Mouse (Mus musculus) brain, embryonic 14.5 days (tissue): ENCODE results near the gene Slc12a8. TPM values are rescaled to one million over a fixed set of nuclear protein-coding genes. Genes with fewer than 3 reads are reported as not detected.

Experiments
- DNase-seq: peaks from one replicate; pipeline ENCODE4 v3.0.0-alpha.2; 2011; ENCODE audit warnings: low read depth
- CTCF ChIP-seq: fragments of 200-500 bp; IDR thresholded peaks from 2 replicates; pipeline ENCODE4 v1.5.1; 2012; ENCODE audit warnings: inconsistent platforms, mild to moderate bottlenecking, moderate library complexity, borderline replicate concordance; ENCODE audit not compliant: insufficient read depth, insufficient read length; ENCODE audit errors: extremely low read depth
- POLR2A ChIP-seq: fragments of 200-500 bp; IDR thresholded peaks from 2 replicates; pipeline ENCODE4 v1.6.1; 2012; ENCODE audit warnings: mild to moderate bottlenecking, inconsistent platforms, borderline replicate concordance; ENCODE audit not compliant: poor library complexity, insufficient read depth, insufficient read length, severe bottlenecking; ENCODE audit errors: extremely low read depth
- polyA plus RNA-seq: library from polyadenylated mRNA; depleted of rRNA; stranded (reverse); fragments of >200 nt; gene quantifications from 2 replicates; pipeline ENCODE4 v1.2.3, GENCODE M21; 2012

Gene Slc12a8
- polyA plus RNA-seq, 1 experiment: 0.75 TPM

- TF ChIP-seq POLR2A: no peak
- DNase-seq: no peak
Observed at GRCm38 (mm10) chr16:33686056-33686455, 168.9 kb downstream of the Slc12a8 start.

- TF ChIP-seq CTCF: no peak
- TF ChIP-seq POLR2A: no peak
- DNase-seq: no peak
Observed at GRCm38 (mm10) chr16:33687724-33688123, 170.6 kb downstream of the Slc12a8 start.

GRCm38 (mm10) chr16:33690975-33691747, 174.0 kb downstream of the Slc12a8 start:
- DNase-seq: peak; percentile 84
- TF ChIP-seq POLR2A: no peak
- no peak for TF ChIP-seq CTCF

GRCm38 (mm10) chr16:33693553-33693952, 176.4 kb downstream of the Slc12a8 start:
- DNase-seq: no peak
- TF ChIP-seq CTCF: no peak
- no peak for TF ChIP-seq POLR2A

- peak; percentile 86 for DNase-seq
- TF ChIP-seq CTCF (no peak), POLR2A (no peak)
Observed at GRCm38 (mm10) chr16:33696811-33697575, 179.9 kb downstream of the Slc12a8 start.

GRCm38 (mm10) chr16:33697576-33698276, 180.6 kb downstream of the Slc12a8 start:
- TF ChIP-seq CTCF (no peak), POLR2A (no peak)
- DNase-seq: no peak

- TF ChIP-seq POLR2A: no peak
- TF ChIP-seq CTCF: no peak
- DNase-seq: no peak
Observed at GRCm38 (mm10) chr16:33698277-33698790, 181.2 kb downstream of the Slc12a8 start.

- TF ChIP-seq CTCF (no peak), POLR2A (no peak)
- DNase-seq: no peak
Observed at GRCm38 (mm10) chr16:33700584-33700983, 183.5 kb downstream of the Slc12a8 start.

GRCm38 (mm10) chr16:33701872-33702271, 184.7 kb downstream of the Slc12a8 start:
- TF ChIP-seq CTCF (no peak), POLR2A (no peak)
- no peak for DNase-seq

GRCm38 (mm10) chr16:33704289-33704688, 187.2 kb downstream of the Slc12a8 start:
- no peak for TF ChIP-seq CTCF
- DNase-seq: no peak

- DNase-seq: no peak
- TF ChIP-seq POLR2A (no peak), CTCF (no peak)
Observed at GRCm38 (mm10) chr16:33705258-33705657, 188.1 kb downstream of the Slc12a8 start.

- DNase-seq: no peak
- no peak for TF ChIP-seq POLR2A
- TF ChIP-seq CTCF: no peak
Observed at GRCm38 (mm10) chr16:33706111-33706890, 189.2 kb downstream of the Slc12a8 start.
